Mouse (Mus musculus) hindbrain, embryonic 11.5 days (tissue): ENCODE results near the gene Mepe. TPM values are rescaled to one million over a fixed set of nuclear protein-coding genes. Genes with fewer than 3 reads are reported as not detected.

Experiments used
- ATAC-seq: fragments of 200-750 bp; cut with Nextera tagmentation; 2 replicates; pipeline ENCODE4 v1.8.0; 2017; ENCODE audit warnings: mild to moderate bottlenecking, moderate TSS enrichment, moderate library complexity; ENCODE audit not compliant: low FRiP score
- DNase-seq: peaks from one replicate; pipeline ENCODE4 v3.0.0-alpha.2; 2015; ENCODE audit warnings: low spot score
- H3K27ac ChIP-seq: fragments of 300-500 bp; sonication (generic); 2 replicates; pipeline ENCODE4 v1.5.1; 2014; ENCODE audit warnings: mild to moderate bottlenecking, low read depth, low read length
- H3K27me3 ChIP-seq: fragments of 300-500 bp; sonication (generic); 2 replicates; pipeline ENCODE4 v1.6.1; 2014; ENCODE audit warnings: mild to moderate bottlenecking, low read length, moderate library complexity, mixed read lengths; ENCODE audit not compliant: control insufficient read depth, insufficient read depth
- H3K36me3 ChIP-seq: fragments of 300-500 bp; sonication (generic); 2 replicates; pipeline ENCODE4 v1.6.1; 2014; ENCODE audit warnings: mild to moderate bottlenecking, low read length, moderate library complexity, mixed read lengths; ENCODE audit not compliant: control insufficient read depth, insufficient read depth
- H3K4me1 ChIP-seq: fragments of 300-500 bp; sonication (generic); replicated peaks from 2 replicates; pipeline ENCODE4 v1.6.1; 2014; ENCODE audit warnings: low read length, mixed read lengths; ENCODE audit not compliant: control insufficient read depth, insufficient read depth
- H3K4me2 ChIP-seq: fragments of 300-500 bp; sonication (generic); replicated peaks from 2 replicates; pipeline ENCODE4 v1.6.1; 2014; ENCODE audit warnings: mild to moderate bottlenecking, low read depth, low read length
- H3K4me3 ChIP-seq: fragments of 300-500 bp; sonication (generic); 2 replicates; pipeline ENCODE4 v1.5.1; 2014; ENCODE audit warnings: low read depth, low read length
- H3K9ac ChIP-seq: fragments of 300-500 bp; sonication (generic); 2 replicates; pipeline ENCODE4 v1.6.1; 2014; ENCODE audit warnings: low read depth, low read length
- H3K9me3 ChIP-seq: fragments of 300-500 bp; sonication (generic); 2 replicates; pipeline ENCODE4 v1.6.1; 2016; ENCODE audit warnings: low read length; ENCODE audit not compliant: control insufficient read depth
- WGBS: fragments of 180-500 bp; shearing (Covaris S2); extraction: QIAGEN DNeasy Blood & Tissue Kit; methylation state at CpG from one replicate; pipeline ENCODE4 v1.1.7; 2014; 5-methylcytosine and 5-hydroxymethylcytosine counted together
- polyA plus RNA-seq: library from polyadenylated mRNA; unstranded; fragments of >200 nt; fragmentation: Nextera tagmentation; extraction: Ambion mirVana; gene quantifications from 2 replicates; pipeline ENCODE4 v1.2.1, GENCODE M21; 2014

Gene Mepe
- polyA plus RNA-seq, 1 experiment from 2014 or later: not detected

GRCm38 (mm10) chr5:104370580-104370979 lies 45.5 kb downstream of the Mepe start:
- Histone ChIP-seq H3K27ac (no peak overlapping the region), H3K4me1 (no peaks in the 10 kb centered on the region), H3K4me3 (no peak overlapping the region), H3K9ac (no peak overlapping the region), H3K9me3 (no peaks in the 10 kb centered on the region), H3K36me3 (no peaks in the 10 kb centered on the region), H3K27me3 (no peaks in the 10 kb centered on the region), H3K4me2 (no peak overlapping the region)
- no peak for DNase-seq
- WGBS: 77% methylated on average over 5 of the region's 5 CpGs
- ATAC-seq: no peak

- Histone ChIP-seq H3K4me3 (no peak overlapping the region), H3K9me3 (no peaks in the 10 kb centered on the region), H3K36me3 (no peaks in the 10 kb centered on the region), H3K27me3 (no peaks in the 10 kb centered on the region), H3K4me2 (no peak overlapping the region), H3K27ac (no peak overlapping the region), H3K9ac (no peak overlapping the region), H3K4me1 (no peaks in the 10 kb centered on the region)
- ATAC-seq: no peak
- 84% methylated on average over 4 of the region's 4 CpGs for WGBS
- DNase-seq: no peak
Measured at GRCm38 (mm10) chr5:104371284-104371683, 46.2 kb downstream of the Mepe start.

- no peaks in the 10 kb centered on the region for H3K27me3 ChIP-seq
- no peaks in the 10 kb centered on the region for H3K36me3 ChIP-seq
- H3K9ac ChIP-seq: no peak overlapping the region
- H3K4me1 ChIP-seq: no peaks in the 10 kb centered on the region
- no peak overlapping the region for H3K27ac ChIP-seq
- DNase-seq (no peak), ATAC-seq (no peak)
- H3K4me2 ChIP-seq: no peak overlapping the region
- no peak overlapping the region for H3K4me3 ChIP-seq
- H3K9me3 ChIP-seq: no peaks in the 10 kb centered on the region
- WGBS: 83% methylated on average over 4 of the region's 4 CpGs
Measured at GRCm38 (mm10) chr5:104373648-104374307, 48.6 kb downstream of the Mepe start.

GRCm38 (mm10) chr5:104374308-104374660 lies 49.2 kb downstream of the Mepe start:
- no peak overlapping the region for H3K4me2 ChIP-seq
- no peak overlapping the region for H3K27ac ChIP-seq
- H3K4me3 ChIP-seq: no peak overlapping the region
- no peak for DNase-seq
- H3K4me1 ChIP-seq: no peaks in the 10 kb centered on the region
- H3K9me3 ChIP-seq: no peaks in the 10 kb centered on the region
- WGBS: 71% methylated on average over 6 of the region's 6 CpGs
- no peak for ATAC-seq
- H3K9ac ChIP-seq: no peak overlapping the region
- H3K27me3 ChIP-seq: no peaks in the 10 kb centered on the region
- no peaks in the 10 kb centered on the region for H3K36me3 ChIP-seq

GRCm38 (mm10) chr5:104375132-104375531 lies 50.0 kb downstream of the Mepe start:
- DNase-seq (no peak), ATAC-seq (no peak)
- H3K36me3 ChIP-seq: no peaks in the 10 kb centered on the region
- 78% methylated on average over 2 of the region's 2 CpGs for WGBS
- H3K9ac ChIP-seq: no peak overlapping the region
- H3K9me3 ChIP-seq: no peaks in the 10 kb centered on the region
- no peaks in the 10 kb centered on the region for H3K4me1 ChIP-seq
- no peak overlapping the region for H3K27ac ChIP-seq
- no peak overlapping the region for H3K4me2 ChIP-seq
- H3K27me3 ChIP-seq: no peaks in the 10 kb centered on the region
- no peak overlapping the region for H3K4me3 ChIP-seq

- DNase-seq: no peak
- Histone ChIP-seq H3K9ac (no peak overlapping the region), H3K36me3 (no peaks in the 10 kb centered on the region), H3K4me3 (no peak overlapping the region), H3K4me1 (no peaks in the 10 kb centered on the region), H3K27me3 (no peaks in the 10 kb centered on the region), H3K4me2 (no peak overlapping the region), H3K27ac (no peak overlapping the region), H3K9me3 (no peaks in the 10 kb centered on the region)
- no peak for ATAC-seq
- whole genome bisulfite sequencing: 95% methylated on average over 1 of the region's 1 CpGs
Measured at GRCm38 (mm10) chr5:104376890-104377289, 51.8 kb downstream of the Mepe start.

- Histone ChIP-seq H3K9me3 (no peaks in the 10 kb centered on the region), H3K36me3 (no peaks in the 10 kb centered on the region), H3K4me2 (no peak overlapping the region), H3K4me1 (no peaks in the 10 kb centered on the region), H3K27me3 (no peaks in the 10 kb centered on the region), H3K27ac (no peak overlapping the region), H3K9ac (no peak overlapping the region), H3K4me3 (no peak overlapping the region)
- 82% methylated on average over 1 of the region's 1 CpGs for WGBS
- ATAC-seq (no peak), DNase-seq (no peak)
Measured at GRCm38 (mm10) chr5:104380574-104380973, 55.4 kb downstream of the Mepe start.

- Histone ChIP-seq H3K4me3 (no peak overlapping the region), H3K4me1 (no peaks in the 10 kb centered on the region), H3K9me3 (no peaks in the 10 kb centered on the region), H3K4me2 (no peak overlapping the region), H3K27me3 (no peaks in the 10 kb centered on the region), H3K9ac (no peak overlapping the region), H3K36me3 (no peaks in the 10 kb centered on the region), H3K27ac (no peak overlapping the region)
- ATAC-seq (no peak), DNase-seq (no peak)
- WGBS: 74% methylated on average over 3 of the region's 7 CpGs
Measured at GRCm38 (mm10) chr5:104381671-104382070, 56.5 kb downstream of the Mepe start.

GRCm38 (mm10) chr5:104384540-104384939 lies 59.4 kb downstream of the Mepe start:
- H3K9me3 ChIP-seq: no peaks in the 10 kb centered on the region
- DNase-seq (no peak), ATAC-seq (no peak)
- WGBS: 94% methylated on average over 7 of the region's 7 CpGs
- no peaks in the 10 kb centered on the region for H3K27me3 ChIP-seq
- H3K9ac ChIP-seq: no peak overlapping the region
- H3K36me3 ChIP-seq: no peaks in the 10 kb centered on the region
- H3K4me3 ChIP-seq: no peak overlapping the region
- H3K4me2 ChIP-seq: no peak overlapping the region
- no peaks in the 10 kb centered on the region for H3K4me1 ChIP-seq
- H3K27ac ChIP-seq: no peak overlapping the region
